Mouse (Mus musculus): ENCODE measurements at regions not wholly inside any gene's neighbourhood (a gene's known extent, or its start where the extent isn't known, plus 50 kb on each side); places are given as distances from the start of the nearest gene placed in this dataset.
A peak's percentile ranks its signal among the peaks of the same experiment; 100 is the strongest.

DNA sequence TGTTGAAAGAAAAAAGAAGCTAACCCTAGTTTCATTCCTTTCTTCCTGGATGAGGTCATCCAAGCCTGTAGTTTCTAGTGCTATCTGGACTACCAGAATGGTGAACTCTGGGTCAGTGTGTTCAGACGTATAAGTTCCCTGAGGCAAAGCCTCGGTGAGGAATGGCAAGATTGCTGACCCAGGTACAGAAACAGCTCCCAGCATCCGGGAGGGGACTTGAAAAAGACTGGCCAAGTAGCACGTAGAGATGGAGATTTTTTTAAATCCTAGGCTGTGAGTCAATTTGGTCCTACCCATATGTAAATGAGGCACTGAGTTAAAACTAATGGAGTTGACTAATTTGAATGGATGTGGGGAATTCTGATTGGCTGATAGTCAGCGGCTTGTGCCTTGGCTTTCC, 55.0 kb upstream of the Gm11084 start:
- Histone ChIP-seq H3K4me3 (replicated peaks) (no peak overlapping the region), H3K36me3 (no peaks in the 10 kb centered on the region)

GRCm38 (mm10) chr2:73040031-73040430, 53.5 kb upstream of the Gm11084 start:
- Histone ChIP-seq H3K27ac (replicated peaks) (no peak overlapping the region), H3K9ac (replicated peaks) (no peak overlapping the region), H3K27me3 (replicated peaks) (no peaks in the 10 kb centered on the region), H3K4me3 (replicated peaks) (no peak overlapping the region), H3K4me1 (0 out of 2 replicates have a peak, but pooled peaks cover 6% of the 10 kb centered on the region), H3K9me3 (replicated peaks) (no peaks in the 10 kb centered on the region), H3K36me3 (no peaks in the 10 kb centered on the region), H3K4me2 (no peak overlapping the region)
- WGBS, result 75% methylated on average over 3 of the region's 3 CpGs
- no peak for ATAC-seq (ENCODE audit: low FRiP score)

More for the DNA sequence above, 55.0 kb upstream of the Gm11084 start:
- no peak overlapping the region for H3K4me2 ChIP-seq
- no peak overlapping the region for H3K9ac ChIP-seq (replicated peaks)
- H3K9me3 ChIP-seq (replicated peaks), result no peaks in the 10 kb centered on the region
- WGBS, result 31% methylated on average over 5 of the region's 5 CpGs
- no peak for ATAC-seq (ENCODE audit: low FRiP score)
- 0 out of 2 replicates have a peak, but pooled peaks cover 6% of the 10 kb centered on the region for H3K4me1 ChIP-seq
- H3K27me3 ChIP-seq (replicated peaks), result no peaks in the 10 kb centered on the region
- no peak overlapping the region for H3K27ac ChIP-seq (replicated peaks)

DNA sequence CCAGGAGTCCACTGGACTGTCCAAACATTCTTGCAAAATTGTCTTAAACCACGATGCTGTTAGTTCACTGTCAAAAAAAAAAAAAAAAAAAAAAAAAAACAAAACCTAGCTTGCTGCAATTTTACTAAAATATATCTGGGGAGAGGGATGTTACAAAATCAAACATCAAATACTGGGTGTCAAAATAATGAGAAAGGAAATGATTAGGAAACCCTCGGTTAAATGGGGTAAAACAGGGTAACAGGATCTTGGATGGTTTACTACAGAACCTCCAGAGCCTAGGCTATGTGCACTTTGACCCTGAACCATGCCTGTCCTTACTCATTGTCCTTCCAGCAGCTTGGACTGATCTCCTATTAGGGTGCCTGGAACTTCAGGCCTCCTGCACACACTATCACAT, 52.8 kb upstream of the Gm11084 start:
- 0 out of 2 replicates have a peak, but pooled peaks cover 6% of the 10 kb centered on the region for H3K4me1 ChIP-seq
- H3K4me3 ChIP-seq (replicated peaks), result no peak overlapping the region
- H3K4me2 ChIP-seq, result no peak overlapping the region
- no peaks in the 10 kb centered on the region for H3K36me3 ChIP-seq
- H3K9ac ChIP-seq (replicated peaks), result no peak overlapping the region
- H3K27me3 ChIP-seq (replicated peaks), result no peaks in the 10 kb centered on the region
- H3K27ac ChIP-seq (replicated peaks), result no peak overlapping the region
- no peaks in the 10 kb centered on the region for H3K9me3 ChIP-seq (replicated peaks)
- no peak for ATAC-seq (ENCODE audit: low FRiP score)
- 84% methylated on average over 2 of the region's 2 CpGs for WGBS

GRCm38 (mm10) chr2:73038290-73038732, 51.8 kb upstream of the Gm11084 start:
- no peaks in the 10 kb centered on the region for H3K36me3 ChIP-seq
- H3K9me3 ChIP-seq (replicated peaks), result no peaks in the 10 kb centered on the region
- H3K4me3 ChIP-seq (replicated peaks), result peak overlapping the region; percentile 2; the same call in 1 of the 2 replicates
- H3K27me3 ChIP-seq (replicated peaks), result no peaks in the 10 kb centered on the region
- H3K4me1 ChIP-seq, result 0 out of 2 replicates have a peak, but pooled peaks cover 6% of the 10 kb centered on the region
- 22% methylated on average over 15 of the region's 16 CpGs for WGBS
- H3K9ac ChIP-seq (replicated peaks), result no peak overlapping the region
- peak overlapping the region; percentile 49 for H3K4me2 ChIP-seq
- no peak overlapping the region for H3K27ac ChIP-seq (replicated peaks)
- no peak; the same call in 1 of the 2 replicates for ATAC-seq (ENCODE audit: low FRiP score)

GRCm38 (mm10) chr2:73037266-73038046, 50.9 kb upstream of the Gm11084 start:
- no peaks in the 10 kb centered on the region for H3K27me3 ChIP-seq (replicated peaks)
- no peak overlapping the region for H3K9ac ChIP-seq (replicated peaks)
- no peak overlapping the region for H3K4me2 ChIP-seq
- H3K4me1 ChIP-seq, result 0 out of 2 replicates have a peak, but pooled peaks cover 6% of the 10 kb centered on the region
- H3K27ac ChIP-seq (replicated peaks), result no peak overlapping the region
- 60% methylated on average over 13 of the region's 13 CpGs for WGBS
- ATAC-seq (ENCODE audit: low FRiP score), result no peak
- no peaks in the 10 kb centered on the region for H3K9me3 ChIP-seq (replicated peaks)
- no peak overlapping the region for H3K4me3 ChIP-seq (replicated peaks)
- no peaks in the 10 kb centered on the region for H3K36me3 ChIP-seq
